Mouse (Mus musculus) stomach, embryonic 16.5 days (tissue): ENCODE measurements at regions not wholly inside any gene's neighbourhood (a gene's known extent, or its start where the extent isn't known, plus 50 kb on each side); places are given as distances from the start of the nearest gene placed in this dataset.

Experiments
- ATAC-seq: fragments of 200-750 bp; cut with Nextera tagmentation; 2 replicates; pipeline ENCODE4 v1.8.0; 2017; ENCODE audit warnings: moderate number of reproducible peaks, moderate TSS enrichment; ENCODE audit not compliant: insufficient read depth, low FRiP score
- H3K27ac ChIP-seq: fragments of 300-500 bp; sonication (generic); 2 replicates; pipeline ENCODE4 v1.5.1; 2014; ENCODE audit warnings: low read length
- H3K27me3 ChIP-seq: fragments of 300-500 bp; sonication (generic); 2 replicates; pipeline ENCODE4 v1.6.1; 2014; ENCODE audit warnings: low read length, control low read depth, mixed read lengths; ENCODE audit not compliant: control insufficient read depth, insufficient read depth
- H3K36me3 ChIP-seq: fragments of 300-500 bp; sonication (generic); 2 replicates; pipeline ENCODE4 v1.6.1; 2014; ENCODE audit warnings: low read length; ENCODE audit not compliant: control insufficient read depth, insufficient read depth
- H3K4me1 ChIP-seq: fragments of 300-500 bp; sonication (generic); 2 replicates; pipeline ENCODE4 v1.6.1; 2014; ENCODE audit warnings: low read length, control low read depth, mixed read lengths; ENCODE audit not compliant: control insufficient read depth, insufficient read depth
- H3K4me2 ChIP-seq: fragments of 300-500 bp; sonication (generic); 2 replicates; pipeline ENCODE4 v1.6.1; 2014; ENCODE audit warnings: low read depth, low read length, mixed read lengths
- H3K4me3 ChIP-seq: fragments of 300-500 bp; sonication (generic); replicated peaks from 2 replicates; pipeline ENCODE4 v1.5.1; 2014; ENCODE audit warnings: mild to moderate bottlenecking, low read length
- H3K9ac ChIP-seq: fragments of 300-500 bp; sonication (generic); 2 replicates; pipeline ENCODE4 v1.6.1; 2014; ENCODE audit warnings: low read length
- H3K9me3 ChIP-seq: fragments of 300-500 bp; sonication (generic); replicated peaks from 2 replicates; pipeline ENCODE4 v1.6.1; 2016; ENCODE audit warnings: low read length, control low read depth; ENCODE audit not compliant: control insufficient read depth
- WGBS: fragments of 180-500 bp; shearing (Covaris S2); extraction: QIAGEN DNeasy Blood & Tissue Kit; methylation state at CpG from one replicate; pipeline ENCODE4 v1.1.7; 2014; 5-methylcytosine and 5-hydroxymethylcytosine counted together

GRCm38 (mm10) chr5:39557376-39558001 lies 197.8 kb downstream of the Hs3st1 start:
- ATAC-seq = no peak
- Histone ChIP-seq H3K4me2 (no peak overlapping the region), H3K9me3 (no peaks in the 10 kb centered on the region), H3K27me3 (no peaks in the 10 kb centered on the region), H3K4me1 (no peaks in the 10 kb centered on the region), H3K36me3 (no peaks in the 10 kb centered on the region), H3K4me3 (no peak overlapping the region), H3K9ac (no peak overlapping the region), H3K27ac (no peak overlapping the region)
- WGBS = 60% methylated on average over 4 of the region's 4 CpGs

GRCm38 (mm10) chr5:39537044-39537443 lies 218.2 kb downstream of the Hs3st1 start:
- H3K9ac ChIP-seq = no peak overlapping the region
- H3K4me1 ChIP-seq = no peaks in the 10 kb centered on the region
- no peak for ATAC-seq
- H3K27me3 ChIP-seq = no peaks in the 10 kb centered on the region
- no peak overlapping the region for H3K4me3 ChIP-seq
- no peaks in the 10 kb centered on the region for H3K36me3 ChIP-seq
- no peak overlapping the region for H3K4me2 ChIP-seq
- no peaks in the 10 kb centered on the region for H3K9me3 ChIP-seq
- no peak overlapping the region for H3K27ac ChIP-seq
- WGBS = 61% methylated on average over 2 of the region's 2 CpGs

- Histone ChIP-seq H3K27ac (no peak overlapping the region), H3K36me3 (no peaks in the 10 kb centered on the region), H3K9me3 (no peaks in the 10 kb centered on the region), H3K9ac (no peak overlapping the region), H3K4me1 (no peaks in the 10 kb centered on the region), H3K4me2 (no peak overlapping the region), H3K27me3 (no peaks in the 10 kb centered on the region), H3K4me3 (no peak overlapping the region)
- ATAC-seq = no peak
- WGBS = 41% methylated on average over 2 of the region's 2 CpGs
These were observed 218.9 kb downstream of the Hs3st1 start for GRCm38 (mm10) chr5:39536351-39536750.

- H3K9ac ChIP-seq = no peak overlapping the region
- no peak overlapping the region for H3K4me3 ChIP-seq
- H3K4me2 ChIP-seq = no peak overlapping the region
- ATAC-seq = no peak
- H3K4me1 ChIP-seq = no peaks in the 10 kb centered on the region
- no peaks in the 10 kb centered on the region for H3K27me3 ChIP-seq
- H3K9me3 ChIP-seq = no peaks in the 10 kb centered on the region
- H3K36me3 ChIP-seq = no peaks in the 10 kb centered on the region
- no peak overlapping the region for H3K27ac ChIP-seq
- WGBS = 69% methylated on average over 1 of the region's 1 CpGs
These were observed 245.0 kb downstream of the Hs3st1 start for GRCm38 (mm10) chr5:39510246-39510645.

GRCm38 (mm10) chr5:39482756-39483155 lies 272.5 kb downstream of the Hs3st1 start:
- Histone ChIP-seq H3K9ac (no peak overlapping the region), H3K9me3 (no peaks in the 10 kb centered on the region), H3K27ac (no peak overlapping the region), H3K36me3 (no peaks in the 10 kb centered on the region), H3K4me3 (no peak overlapping the region), H3K4me1 (no peaks in the 10 kb centered on the region), H3K4me2 (no peak overlapping the region), H3K27me3 (no peaks in the 10 kb centered on the region)
- WGBS = 63% methylated on average over 5 of the region's 5 CpGs
- ATAC-seq = no peak

GRCm38 (mm10) chr5:39458116-39458525 lies 297.2 kb downstream of the Hs3st1 start:
- H3K27ac ChIP-seq = no peak overlapping the region
- no peak for ATAC-seq

GRCm38 (mm10) chr5:39453706-39454105 lies 301.6 kb downstream of the Hs3st1 start:
- Histone ChIP-seq H3K27me3 (no peaks in the 10 kb centered on the region), H3K36me3 (no peaks in the 10 kb centered on the region), H3K4me3 (no peak overlapping the region), H3K9ac (no peak overlapping the region), H3K9me3 (no peaks in the 10 kb centered on the region), H3K27ac (no peak overlapping the region), H3K4me1 (no peaks in the 10 kb centered on the region), H3K4me2 (no peak overlapping the region)
- ATAC-seq = no peak

More at GRCm38 (mm10) chr5:39458116-39458525, 297.2 kb downstream of the Hs3st1 start:
- H3K4me1 ChIP-seq = no peaks in the 10 kb centered on the region
- no peak overlapping the region for H3K4me2 ChIP-seq
- no peaks in the 10 kb centered on the region for H3K27me3 ChIP-seq
- WGBS = 68% methylated on average over 2 of the region's 2 CpGs
- H3K4me3 ChIP-seq = no peak overlapping the region
- no peaks in the 10 kb centered on the region for H3K9me3 ChIP-seq
- H3K36me3 ChIP-seq = no peaks in the 10 kb centered on the region
- H3K9ac ChIP-seq = no peak overlapping the region

- no peak overlapping the region for H3K9ac ChIP-seq
- H3K9me3 ChIP-seq = peaks cover 3% of the 10 kb centered on the region; the same call in 1 of the 2 replicates
- no peak overlapping the region for H3K4me3 ChIP-seq
- no peak for ATAC-seq
- H3K27ac ChIP-seq = no peak overlapping the region
- peaks cover 10% of the 10 kb centered on the region for H3K4me1 ChIP-seq
- no peaks in the 10 kb centered on the region for H3K27me3 ChIP-seq
- WGBS = 85% methylated on average over 3 of the region's 3 CpGs
- no peak overlapping the region for H3K4me2 ChIP-seq
- no peaks in the 10 kb centered on the region for H3K36me3 ChIP-seq
These were observed 314.5 kb downstream of the Hs3st1 start for GRCm38 (mm10) chr5:39440817-39441216.

- ATAC-seq = no peak
- Histone ChIP-seq H3K4me3 (no peak overlapping the region), H3K4me1 (peaks cover 10% of the 10 kb centered on the region), H3K27ac (no peak overlapping the region), H3K27me3 (no peaks in the 10 kb centered on the region), H3K9ac (no peak overlapping the region), H3K9me3 (peaks cover 3% of the 10 kb centered on the region; the same call in 1 of the 2 replicates), H3K36me3 (no peaks in the 10 kb centered on the region), H3K4me2 (no peak overlapping the region)
- WGBS = 12% methylated on average over 4 of the region's 4 CpGs
These were observed 317.6 kb downstream of the Hs3st1 start for GRCm38 (mm10) chr5:39437463-39438201.
